Mouse (Mus musculus): ENCODE measurements around the gene Ptf1a.

Gene Ptf1a

DNA sequence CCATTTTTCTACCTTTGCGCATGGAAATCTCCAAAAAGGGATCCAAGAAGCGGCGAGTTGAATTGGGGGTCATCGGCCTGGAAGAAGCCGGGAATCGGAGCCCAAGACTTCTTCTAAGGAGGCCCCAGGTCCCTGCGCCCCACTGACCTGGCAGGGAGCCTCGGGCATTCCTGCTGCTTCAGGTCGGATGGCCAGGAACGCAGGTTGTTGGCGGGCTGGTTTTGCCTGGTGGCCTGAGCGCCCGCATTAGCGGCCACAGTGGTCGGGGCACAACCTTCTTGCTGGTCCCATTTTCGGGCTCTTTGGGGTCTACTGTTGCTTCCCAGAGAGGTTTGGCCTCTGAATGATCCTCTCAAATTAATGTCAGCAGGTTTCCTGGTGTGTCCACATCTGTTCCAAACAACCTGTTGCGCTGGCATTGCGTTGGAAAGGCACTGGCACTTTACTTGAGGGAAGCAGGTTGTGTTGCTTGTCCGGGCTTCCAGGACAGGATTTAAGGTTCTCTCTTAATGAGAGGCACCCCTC is 7.1 kb downstream of the Ptf1a start:
- DNase-seq (ENCODE audit: low spot score in 2 of 2), result no peak

DNA sequence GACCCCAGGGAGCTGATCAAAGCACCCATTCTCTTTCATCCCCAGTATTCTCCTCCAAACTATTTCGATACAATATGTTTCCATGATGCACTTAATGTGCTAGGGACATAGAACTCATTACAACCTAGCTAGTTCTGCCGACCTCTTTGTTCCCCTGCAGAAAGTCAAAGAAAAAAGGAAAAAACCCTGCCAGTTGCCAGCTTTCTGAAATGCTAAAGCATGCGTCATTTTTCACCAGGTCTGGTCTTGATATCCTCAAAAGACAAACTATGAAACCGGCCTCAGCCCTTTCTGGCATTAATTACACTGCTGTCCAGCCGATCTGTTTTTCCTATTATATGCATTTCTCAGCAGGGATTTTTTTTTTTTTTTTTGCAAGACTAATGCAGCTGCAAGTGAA is 9.8 kb downstream of the Ptf1a start:
- DNase-seq (ENCODE audit: low spot score in 2 of 2), result no peak

DNA sequence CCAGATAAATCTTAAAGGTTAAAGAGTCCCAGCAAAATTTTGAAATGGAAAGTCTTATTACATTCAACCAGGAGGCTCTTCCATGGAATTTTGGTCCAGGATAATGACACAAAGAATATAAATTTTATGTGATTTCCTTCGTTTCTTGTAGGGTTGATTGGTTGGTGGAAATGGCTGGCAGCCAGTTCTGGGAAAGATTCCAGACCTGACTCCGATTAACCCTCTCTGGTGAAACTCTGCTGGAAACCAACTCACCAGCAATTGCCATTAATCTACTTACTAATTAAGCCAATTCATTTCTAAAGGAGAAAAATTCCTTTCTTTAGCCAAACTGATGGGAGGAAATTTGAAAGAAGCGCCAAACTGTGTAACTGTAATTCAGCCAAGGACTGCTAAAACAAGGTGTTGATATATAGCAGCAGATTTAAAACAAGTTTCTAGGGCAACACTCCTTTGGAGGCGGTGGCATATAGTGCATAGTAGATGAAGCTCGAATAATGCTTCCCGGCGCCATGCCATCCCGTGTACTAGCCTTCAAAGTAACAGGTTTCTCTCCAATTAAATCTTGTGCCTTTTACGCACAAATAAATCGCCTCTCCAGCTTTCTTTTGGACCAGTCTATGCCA is 10.5 kb downstream of the Ptf1a start:
- peak in 1 of 2 experiments; percentile 40 for DNase-seq (ENCODE audit: low spot score in 2 of 2)

DNA sequence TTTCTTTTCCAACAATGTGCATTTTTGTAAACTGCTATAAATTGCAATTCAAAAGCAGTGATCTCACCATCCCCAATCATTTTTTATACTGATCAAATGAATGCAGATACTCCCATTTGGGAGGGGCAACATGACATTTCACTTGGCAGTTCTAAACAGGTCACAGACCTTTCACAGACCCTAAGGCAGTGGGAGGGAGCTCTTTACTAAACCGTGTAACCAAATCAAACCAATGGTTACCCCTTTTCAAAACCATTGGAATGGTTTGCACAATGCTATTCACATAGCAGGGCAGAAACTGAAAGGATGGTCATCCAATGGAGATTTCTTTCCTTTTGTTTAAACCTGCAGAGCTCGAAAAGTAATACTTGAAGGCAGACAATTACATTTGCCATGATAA is 13.3 kb downstream of the Ptf1a start:
- DNase-seq (ENCODE audit: low spot score in 2 of 2), result no peak

DNA sequence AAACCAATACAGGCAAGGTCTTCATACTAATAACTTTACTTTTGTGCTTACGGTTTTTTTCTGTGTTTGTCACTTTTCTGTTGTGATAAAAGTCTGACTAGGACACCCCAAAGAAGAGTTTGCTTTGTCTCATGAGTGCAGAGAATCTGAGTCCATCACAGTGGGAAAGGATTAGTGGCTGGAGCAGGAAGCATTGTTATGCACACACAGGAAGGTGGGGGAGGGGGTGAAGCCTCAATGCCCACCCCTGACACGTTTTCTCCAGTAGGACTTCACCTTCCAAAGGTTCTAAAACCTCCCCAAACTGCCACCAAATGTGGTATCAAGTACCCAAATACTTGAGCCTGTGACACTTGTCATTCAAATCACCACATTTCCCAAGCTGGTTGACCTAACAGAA is 16.5 kb downstream of the Ptf1a start:
- DNase-seq (ENCODE audit: low spot score in 2 of 2), result no peak

DNA sequence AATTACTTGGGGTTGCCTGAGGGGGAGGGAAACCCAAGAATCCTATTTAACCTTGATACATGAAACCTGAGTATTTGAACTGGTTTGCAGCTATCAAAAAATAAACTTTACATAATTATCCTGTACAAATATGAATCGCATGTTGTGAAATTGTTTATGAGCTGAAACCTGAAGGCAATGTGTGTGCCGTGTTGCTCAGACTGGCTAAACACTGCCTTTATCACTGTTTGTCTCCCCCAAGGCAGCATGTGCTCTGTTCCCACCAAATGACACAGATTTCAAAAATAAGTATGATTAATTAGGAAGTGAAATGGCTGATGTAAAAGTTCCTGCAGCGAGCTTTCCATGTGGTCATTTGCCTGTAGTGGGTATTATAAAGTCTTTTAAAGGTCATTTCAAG is 44.8 kb downstream of the Ptf1a start:
- no peak for DNase-seq (ENCODE audit: low spot score in 2 of 2)

Measured in right cerebral cortex, postnatal 10 days (tissue).